Mouse (Mus musculus): ENCODE data around the gene Tex22. TPM values are rescaled to one million over a fixed set of nuclear protein-coding genes. Genes with fewer than 3 reads are reported as not detected.
A peak's percentile ranks its signal among the peaks of the same experiment; 100 is the strongest.

The Tex22 gene
- polyA plus RNA-seq, 1 experiment from 2014 or later = not detected

DNA sequence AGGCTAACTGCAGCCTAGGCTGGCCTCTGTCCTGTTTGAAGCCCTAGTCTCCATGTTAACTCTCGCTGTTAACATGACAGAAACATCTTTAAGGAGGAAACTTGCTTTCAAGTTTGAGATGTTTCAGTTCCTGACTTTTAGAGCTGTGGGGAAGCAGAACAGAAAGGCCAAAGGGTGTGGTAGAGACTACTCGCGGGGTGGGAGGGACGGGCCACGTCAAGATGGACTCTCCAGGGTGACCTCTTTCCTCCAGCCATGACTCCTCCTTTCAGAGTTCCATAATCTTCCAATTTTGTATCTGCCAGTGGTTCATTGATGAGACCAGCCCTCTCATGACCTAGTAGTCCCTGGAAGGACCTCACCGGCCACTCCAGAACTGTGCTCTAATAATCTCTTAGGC, 42.9 kb upstream of the Tex22 start:
- H3K36me3 ChIP-seq (ENCODE audit: control insufficient read depth, insufficient read depth, low read length) = no peaks in the 10 kb centered on the region
- peaks cover 4% of the 10 kb centered on the region; the same call in 1 of the 2 replicates for H3K9me3 ChIP-seq (ENCODE audit: control insufficient read depth, low read length)
- ATAC-seq (ENCODE audit: insufficient number of reproducible peaks, insufficient read depth, low FRiP score, low read depth) = no peak
- H3K4me1 ChIP-seq (ENCODE audit: control insufficient read depth in 2 of 2, insufficient read depth in 2 of 2, low read length in 2 of 2) = peaks cover 30 to 65% of the 10 kb centered on the region in 2 experiments
- no peak overlapping the region for H3K9ac ChIP-seq (ENCODE audit: low read length)
- no peak overlapping the region for H3K4me3 ChIP-seq (ENCODE audit: control insufficient read depth in 1 of 2, insufficient read depth in 1 of 2, low read depth in 1 of 2, low read length in 2 of 2)
- no peak overlapping the region for H3K27ac ChIP-seq (replicated peaks in 1 of 2; ENCODE audit: control insufficient read depth in 1 of 2, insufficient read depth in 1 of 2, low read depth in 2 of 2, low read length in 2 of 2)
- no peaks in the 10 kb centered on the region for H3K27me3 ChIP-seq (ENCODE audit: control insufficient read depth, insufficient read depth, low read length)
- 81% methylated on average over 6 of the region's 6 CpGs for WGBS
- no peak overlapping the region for H3K4me2 ChIP-seq (ENCODE audit: low read length)

DNA sequence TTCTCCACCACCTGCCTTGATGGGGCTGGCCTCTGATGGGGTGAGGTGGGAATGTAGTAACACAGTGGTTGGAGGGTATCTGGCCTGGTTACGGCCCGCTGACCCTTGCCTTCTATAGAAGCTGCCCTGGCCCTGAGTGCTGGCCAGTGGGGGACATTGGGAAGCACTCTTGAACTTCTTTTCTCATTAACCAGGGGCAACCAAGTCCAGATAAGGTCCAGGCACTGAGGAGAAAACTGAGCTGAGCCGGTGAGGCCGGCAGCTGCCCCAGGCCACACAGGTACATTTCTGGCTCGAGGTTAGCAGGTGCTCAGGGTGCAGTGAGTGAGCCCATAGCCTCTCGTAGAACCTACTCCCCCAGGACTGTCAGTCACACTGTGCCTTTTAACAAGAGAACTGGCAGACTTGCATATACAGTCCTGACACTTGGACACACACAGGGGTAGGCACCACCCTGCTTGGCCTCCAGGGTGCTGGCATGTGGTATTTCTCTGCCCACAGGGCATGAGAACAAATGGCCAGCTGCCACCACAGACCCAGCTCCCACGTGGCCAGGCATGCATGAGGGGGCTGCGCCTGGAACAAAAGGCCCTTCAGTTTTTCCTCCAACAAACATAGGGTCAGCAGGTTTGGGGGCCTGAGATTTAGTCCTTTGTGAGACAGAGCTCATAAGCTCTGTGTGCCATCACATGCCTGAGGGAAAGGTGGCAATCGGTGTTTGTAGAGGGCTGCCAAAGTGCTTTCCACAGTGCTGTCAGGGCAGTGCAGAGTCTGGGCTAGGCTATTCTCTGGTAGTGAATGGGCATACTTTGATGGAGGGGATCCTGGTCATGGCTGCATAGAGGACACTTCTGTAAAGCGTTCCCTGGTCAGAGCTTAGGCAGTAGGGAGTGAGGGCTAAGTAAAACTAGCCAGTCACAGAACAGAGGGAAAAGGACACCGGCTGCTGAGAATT, 41.7 kb upstream of the Tex22 start:
- WGBS = 66% methylated on average over 11 of the region's 11 CpGs
- no peak overlapping the region for H3K4me2 ChIP-seq (ENCODE audit: low read length)
- no peak overlapping the region for H3K9ac ChIP-seq (ENCODE audit: low read length)
- H3K27me3 ChIP-seq (ENCODE audit: control insufficient read depth, insufficient read depth, low read length) = no peaks in the 10 kb centered on the region
- H3K9me3 ChIP-seq (ENCODE audit: control insufficient read depth, low read length) = no peaks in the 10 kb centered on the region
- no peak for ATAC-seq (ENCODE audit: insufficient number of reproducible peaks, insufficient read depth, low FRiP score, low read depth)
- H3K36me3 ChIP-seq (ENCODE audit: control insufficient read depth, insufficient read depth, low read length) = no peaks in the 10 kb centered on the region
- H3K4me1 ChIP-seq (ENCODE audit: control insufficient read depth in 2 of 2, insufficient read depth in 2 of 2, low read length in 2 of 2) = peaks cover 29 to 62% of the 10 kb centered on the region in 2 experiments
- H3K4me3 ChIP-seq (ENCODE audit: control insufficient read depth in 1 of 2, insufficient read depth in 1 of 2, low read depth in 1 of 2, low read length in 2 of 2) = no peak overlapping the region
- H3K27ac ChIP-seq (replicated peaks in 1 of 2; ENCODE audit: control insufficient read depth in 1 of 2, insufficient read depth in 1 of 2, low read depth in 2 of 2, low read length in 2 of 2) = peak overlapping the region in 1 of 2 experiments; percentile 10; a peak in 1 of 4 replicates

DNA sequence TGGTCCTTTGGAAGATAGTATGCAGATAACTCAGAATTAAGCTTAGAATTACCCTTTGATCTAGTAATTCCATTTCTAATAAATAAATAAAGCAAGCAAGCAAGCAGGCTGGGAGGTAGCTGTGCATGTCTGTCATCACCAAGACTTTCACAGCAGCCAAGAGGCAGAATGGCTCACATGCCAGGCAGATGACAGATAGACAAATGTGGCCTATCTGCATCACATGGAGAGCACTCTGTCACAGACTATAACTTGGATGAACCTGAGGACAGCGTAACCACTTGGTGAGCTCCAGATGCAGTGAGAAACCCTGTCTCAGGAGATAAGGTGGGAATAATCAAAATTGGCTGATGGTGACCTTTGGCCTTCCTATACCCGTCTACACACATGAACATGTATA, 39.2 kb upstream of the Tex22 start:
- WGBS = 28% methylated on average over 2 of the region's 2 CpGs
- no peaks in the 10 kb centered on the region for H3K36me3 ChIP-seq (ENCODE audit: control insufficient read depth, insufficient read depth, low read length)

DNA sequence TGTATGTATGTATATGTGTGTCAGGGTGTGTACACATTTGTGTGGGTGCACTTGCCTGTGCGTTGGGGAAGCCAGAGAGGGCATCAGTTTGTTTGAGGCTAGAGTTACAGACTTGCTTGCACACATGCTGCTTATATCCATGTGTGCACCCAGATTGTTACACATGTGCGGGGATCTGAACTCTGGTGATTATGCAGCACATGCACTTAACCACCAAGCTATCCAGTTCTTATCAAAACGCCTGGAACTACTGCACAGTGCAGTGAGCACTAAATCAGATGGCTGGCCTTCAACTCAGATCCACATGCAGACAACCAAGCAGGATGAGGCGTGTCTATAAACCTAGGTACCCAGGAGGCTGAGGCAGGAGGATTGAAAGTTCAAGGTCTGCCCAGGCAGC, 37.3 kb upstream of the Tex22 start:
- 85% methylated on average over 4 of the region's 4 CpGs for WGBS
- no peak overlapping the region for H3K27ac ChIP-seq (replicated peaks in 1 of 2; ENCODE audit: control insufficient read depth in 1 of 2, insufficient read depth in 1 of 2, low read depth in 2 of 2, low read length in 2 of 2)
- H3K4me2 ChIP-seq (ENCODE audit: low read length) = no peak overlapping the region
- H3K4me1 ChIP-seq (ENCODE audit: control insufficient read depth in 2 of 2, insufficient read depth in 2 of 2, low read length in 2 of 2) = peaks cover 25 to 58% of the 10 kb centered on the region in 2 experiments
- H3K27me3 ChIP-seq (ENCODE audit: control insufficient read depth, insufficient read depth, low read length) = no peaks in the 10 kb centered on the region
- H3K4me3 ChIP-seq (ENCODE audit: control insufficient read depth in 1 of 2, insufficient read depth in 1 of 2, low read depth in 1 of 2, low read length in 2 of 2) = no peak overlapping the region
- ATAC-seq (ENCODE audit: insufficient number of reproducible peaks, insufficient read depth, low FRiP score, low read depth) = no peak
- no peaks in the 10 kb centered on the region for H3K36me3 ChIP-seq (ENCODE audit: control insufficient read depth, insufficient read depth, low read length)
- no peaks in the 10 kb centered on the region for H3K9me3 ChIP-seq (ENCODE audit: control insufficient read depth, low read length)
- no peak overlapping the region for H3K9ac ChIP-seq (ENCODE audit: low read length)

More for the DNA sequence above, 39.2 kb upstream of the Tex22 start:
- no peaks in the 10 kb centered on the region for H3K9me3 ChIP-seq (ENCODE audit: control insufficient read depth, low read length)
- no peak overlapping the region for H3K4me2 ChIP-seq (ENCODE audit: low read length)
- peak overlapping the region in 1 of 2 experiments; percentile 26; a peak in 1 of 4 replicates for H3K27ac ChIP-seq (replicated peaks in 1 of 2; ENCODE audit: control insufficient read depth in 1 of 2, insufficient read depth in 1 of 2, low read depth in 2 of 2, low read length in 2 of 2)
- peaks cover 22 to 48% of the 10 kb centered on the region in 2 experiments for H3K4me1 ChIP-seq (ENCODE audit: control insufficient read depth in 2 of 2, insufficient read depth in 2 of 2, low read length in 2 of 2)
- no peak for ATAC-seq (ENCODE audit: insufficient number of reproducible peaks, insufficient read depth, low FRiP score, low read depth)
- H3K9ac ChIP-seq (ENCODE audit: low read length) = no peak overlapping the region
- no peaks in the 10 kb centered on the region for H3K27me3 ChIP-seq (ENCODE audit: control insufficient read depth, insufficient read depth, low read length)
- no peak overlapping the region for H3K4me3 ChIP-seq (ENCODE audit: control insufficient read depth in 1 of 2, insufficient read depth in 1 of 2, low read depth in 1 of 2, low read length in 2 of 2)

DNA sequence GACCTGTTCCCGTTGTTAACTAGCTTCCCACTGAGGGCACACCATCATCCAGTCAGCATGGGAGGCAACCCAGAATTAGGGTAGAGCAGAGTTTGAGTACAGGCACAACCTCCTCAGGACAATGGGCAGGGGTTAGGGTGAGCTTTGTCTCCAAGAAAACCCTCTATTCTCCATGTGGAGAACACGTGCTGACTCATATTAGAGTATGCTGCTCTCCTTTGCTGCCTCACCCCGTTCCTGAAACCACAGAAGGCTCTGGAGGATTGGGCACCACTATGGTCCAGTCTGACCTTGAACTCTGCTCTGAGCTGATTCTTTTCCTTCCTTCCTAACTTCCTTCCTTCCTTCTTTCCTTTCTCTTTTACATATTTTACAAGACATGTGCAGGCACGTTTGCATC, 35.9 kb upstream of the Tex22 start:
- Histone ChIP-seq H3K9ac (ENCODE audit: low read length) (no peak overlapping the region), H3K4me1 (ENCODE audit: control insufficient read depth in 2 of 2, insufficient read depth in 2 of 2, low read length in 2 of 2) (peaks cover 11 to 47% of the 10 kb centered on the region in 2 experiments), H3K27me3 (ENCODE audit: control insufficient read depth, insufficient read depth, low read length) (no peaks in the 10 kb centered on the region), H3K27ac (replicated peaks in 1 of 2; ENCODE audit: control insufficient read depth in 1 of 2, insufficient read depth in 1 of 2, low read depth in 2 of 2, low read length in 2 of 2) (no peak overlapping the region), H3K9me3 (ENCODE audit: control insufficient read depth, low read length) (no peaks in the 10 kb centered on the region), H3K4me3 (ENCODE audit: control insufficient read depth in 1 of 2, insufficient read depth in 1 of 2, low read depth in 1 of 2, low read length in 2 of 2) (no peak overlapping the region), H3K4me2 (ENCODE audit: low read length) (no peak overlapping the region), H3K36me3 (ENCODE audit: control insufficient read depth, insufficient read depth, low read length) (no peaks in the 10 kb centered on the region)
- WGBS = 82% methylated on average over 4 of the region's 4 CpGs
- no peak for ATAC-seq (ENCODE audit: insufficient number of reproducible peaks, insufficient read depth, low FRiP score, low read depth)

DNA sequence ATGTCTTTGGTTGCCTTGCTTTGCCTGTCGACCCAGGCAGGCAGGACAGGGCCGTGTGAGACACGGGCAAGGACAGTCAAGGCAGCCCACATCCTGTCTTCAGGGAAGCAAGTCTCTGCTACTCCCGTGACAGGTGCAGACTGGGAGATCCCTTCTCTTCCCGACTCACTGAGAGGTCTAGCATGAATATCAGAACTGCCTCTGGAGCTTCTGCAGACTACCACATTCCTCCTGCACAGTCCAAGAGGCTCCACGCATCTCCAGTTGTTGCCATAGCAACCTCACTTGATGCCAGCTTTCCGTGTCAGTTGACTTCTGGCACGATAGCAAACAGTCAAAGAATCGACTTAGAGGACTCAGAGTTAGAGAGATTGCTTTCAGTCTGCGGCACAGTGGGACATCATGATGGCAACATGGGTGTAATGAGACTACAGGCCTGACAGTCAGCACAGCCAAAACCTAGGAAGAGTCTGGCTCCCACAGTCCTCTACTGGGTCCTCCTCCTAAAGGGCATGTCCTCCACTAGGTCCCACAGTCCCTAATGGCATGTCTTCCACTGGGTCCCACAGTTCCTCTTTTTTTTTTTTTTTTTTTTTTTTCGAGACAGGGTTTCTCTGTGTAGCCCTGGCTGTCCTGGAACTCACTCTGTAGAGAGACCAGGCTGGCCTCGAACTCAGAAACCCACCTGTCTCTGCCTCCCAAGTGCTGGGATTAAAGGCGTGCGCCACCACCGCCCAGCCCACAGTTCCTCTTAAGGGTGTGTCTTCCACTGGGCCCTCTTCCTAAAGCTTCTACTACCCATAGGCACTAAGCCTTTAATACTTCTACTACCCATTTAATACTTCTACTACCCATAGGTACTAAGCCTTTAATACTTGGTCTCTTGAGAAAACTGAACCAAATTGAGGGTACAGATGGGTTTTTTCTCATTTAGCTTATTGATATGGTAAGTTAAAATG, 32.5 kb upstream of the Tex22 start:
- H3K9ac ChIP-seq (ENCODE audit: low read length) = no peak overlapping the region
- no peaks in the 10 kb centered on the region for H3K27me3 ChIP-seq (ENCODE audit: control insufficient read depth, insufficient read depth, low read length)
- no peak overlapping the region for H3K4me2 ChIP-seq (ENCODE audit: low read length)
- 46% methylated on average over 15 of the region's 15 CpGs for WGBS
- peaks cover 12% of the 10 kb centered on the region for H3K36me3 ChIP-seq (ENCODE audit: control insufficient read depth, insufficient read depth, low read length)
- no peak overlapping the region for H3K4me3 ChIP-seq (ENCODE audit: control insufficient read depth in 1 of 2, insufficient read depth in 1 of 2, low read depth in 1 of 2, low read length in 2 of 2)
- ATAC-seq (ENCODE audit: insufficient number of reproducible peaks, insufficient read depth, low FRiP score, low read depth) = peak; percentile 7; the same call in 1 of the 2 replicates
- no peaks in the 10 kb centered on the region for H3K9me3 ChIP-seq (ENCODE audit: control insufficient read depth, low read length)
- peaks cover 5 to 19% of the 10 kb centered on the region in 2 experiments for H3K4me1 ChIP-seq (ENCODE audit: control insufficient read depth in 2 of 2, insufficient read depth in 2 of 2, low read length in 2 of 2)
- H3K27ac ChIP-seq (replicated peaks in 1 of 2; ENCODE audit: control insufficient read depth in 1 of 2, insufficient read depth in 1 of 2, low read depth in 2 of 2, low read length in 2 of 2) = no peak overlapping the region

DNA sequence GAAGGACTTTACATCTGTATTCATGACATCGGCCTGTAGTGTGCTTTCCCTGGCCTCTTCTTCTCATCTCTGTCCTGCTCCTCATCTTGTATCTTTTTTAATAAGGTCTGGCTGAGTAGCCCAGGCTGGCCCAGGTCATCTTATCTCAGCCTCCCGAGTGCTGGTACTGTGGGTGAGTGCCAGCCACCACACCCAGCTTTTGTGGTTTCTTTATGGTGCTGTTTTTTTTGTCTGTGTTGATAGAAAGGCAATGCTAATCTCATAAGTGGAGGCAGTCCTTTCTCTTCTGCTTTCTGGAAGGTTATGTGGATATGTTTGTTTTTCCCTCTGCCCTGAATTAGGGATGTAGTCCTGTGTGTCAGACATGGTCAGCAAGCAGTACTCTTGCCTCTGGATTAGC, 31.8 kb upstream of the Tex22 start:
- no peak overlapping the region for H3K27ac ChIP-seq (replicated peaks in 1 of 2; ENCODE audit: control insufficient read depth in 1 of 2, insufficient read depth in 1 of 2, low read depth in 2 of 2, low read length in 2 of 2)
- H3K4me3 ChIP-seq (ENCODE audit: control insufficient read depth in 1 of 2, insufficient read depth in 1 of 2, low read depth in 1 of 2, low read length in 2 of 2) = no peak overlapping the region
- peaks cover 8 to 19% of the 10 kb centered on the region in 2 experiments for H3K4me1 ChIP-seq (ENCODE audit: control insufficient read depth in 2 of 2, insufficient read depth in 2 of 2, low read length in 2 of 2)
- WGBS = 72% methylated on average over 2 of the region's 2 CpGs
- H3K27me3 ChIP-seq (ENCODE audit: control insufficient read depth, insufficient read depth, low read length) = no peaks in the 10 kb centered on the region
- peaks cover 19% of the 10 kb centered on the region for H3K36me3 ChIP-seq (ENCODE audit: control insufficient read depth, insufficient read depth, low read length)
- H3K4me2 ChIP-seq (ENCODE audit: low read length) = no peak overlapping the region
- no peak for ATAC-seq (ENCODE audit: insufficient number of reproducible peaks, insufficient read depth, low FRiP score, low read depth)
- H3K9me3 ChIP-seq (ENCODE audit: control insufficient read depth, low read length) = no peaks in the 10 kb centered on the region
- no peak overlapping the region for H3K9ac ChIP-seq (ENCODE audit: low read length)

Data from heart, embryonic 14.5 days (tissue).